Mouse (Mus musculus): Measurements from ENCODE around the gene Usp33.

GRCm38 (mm10) chr3:152384106-152384505 lies 37.8 kb downstream of the Usp33 start:
- TF ChIP-seq CTCF (conservative IDR thresholded peaks at IDR 0.05; ENCODE audit: low read length) (no peak), POU5F1 (IDR thresholded peaks at IDR 0.05; ENCODE audit: borderline replicate concordance, low read length) (no peak)
